Mouse (Mus musculus) forebrain, embryonic 13.5 days (tissue): ENCODE results near the gene Gm28230. TPM values are rescaled to one million over a fixed set of nuclear protein-coding genes. Genes with fewer than 3 reads are reported as not detected.

Experiments
- ATAC-seq: fragments of 200-750 bp; cut with Nextera tagmentation; 2 replicates; pipeline ENCODE4 v1.8.0; 2017
- H3K27ac ChIP-seq: fragments of 300-500 bp; sonication (generic); 2 replicates; pipeline ENCODE4 v1.5.1; 2015; ENCODE audit warnings: inconsistent platforms, mild to moderate bottlenecking, moderate library complexity
- H3K27me3 ChIP-seq: fragments of 300-500 bp; sonication (generic); 2 replicates; pipeline ENCODE4 v1.6.1; 2015; ENCODE audit warnings: mild to moderate bottlenecking, inconsistent platforms
- H3K36me3 ChIP-seq: fragments of 300-500 bp; sonication (generic); 2 replicates; pipeline ENCODE4 v1.6.1; 2015; ENCODE audit warnings: mild to moderate bottlenecking, inconsistent platforms; ENCODE audit not compliant: poor library complexity, severe bottlenecking
- H3K4me1 ChIP-seq: fragments of 300-500 bp; sonication (generic); 2 replicates; pipeline ENCODE4 v1.6.1; 2015; ENCODE audit warnings: inconsistent platforms
- H3K4me2 ChIP-seq: fragments of 300-500 bp; sonication (generic); 2 replicates; pipeline ENCODE4 v1.6.1; 2015; ENCODE audit warnings: inconsistent platforms, mild to moderate bottlenecking, moderate library complexity
- H3K4me3 ChIP-seq: fragments of 300-500 bp; sonication (generic); 2 replicates; pipeline ENCODE4 v1.5.1; 2015; ENCODE audit warnings: mild to moderate bottlenecking, inconsistent platforms
- H3K9ac ChIP-seq: fragments of 300-500 bp; sonication (generic); 2 replicates; pipeline ENCODE4 v1.6.1; 2015; ENCODE audit warnings: mild to moderate bottlenecking, inconsistent platforms
- H3K9me3 ChIP-seq: fragments of 300-500 bp; sonication (generic); replicated peaks from 2 replicates; pipeline ENCODE4 v1.6.1; 2016; ENCODE audit warnings: inconsistent platforms
- WGBS: fragments of 180-500 bp; shearing (Covaris S2); methylation state at CpG from one replicate; pipeline ENCODE4 v1.1.7; 2015; 5-methylcytosine and 5-hydroxymethylcytosine counted together
- polyA plus RNA-seq: library from polyadenylated mRNA; unstranded; fragments of >200 nt; fragmentation: Nextera tagmentation; extraction: Ambion mirVana; gene quantifications from 2 replicates; pipeline ENCODE4 v1.2.1, GENCODE M21; 2015

The Gm28230 gene
- polyA plus RNA-seq, 1 experiment from 2014 or later = not detected

- Histone ChIP-seq H3K27me3 (peaks cover 99% of the 10 kb centered on the region), H3K9ac (no peak overlapping the region), H3K36me3 (no peaks in the 10 kb centered on the region), H3K4me2 (no peak overlapping the region), H3K4me3 (no peak overlapping the region), H3K9me3 (no peaks in the 10 kb centered on the region), H3K4me1 (no peaks in the 10 kb centered on the region), H3K27ac (no peak overlapping the region)
- WGBS = 36% methylated on average over 2 of the region's 3 CpGs
- ATAC-seq = no peak
Measured at GRCm38 (mm10) chr2:74741252-74741978, 14.9 kb downstream of the Gm28230 start.

GRCm38 (mm10) chr2:74741979-74742277 lies 15.4 kb downstream of the Gm28230 start:
- Histone ChIP-seq H3K36me3 (no peaks in the 10 kb centered on the region), H3K27me3 (peaks cover 99% of the 10 kb centered on the region), H3K9ac (no peak overlapping the region), H3K27ac (no peak overlapping the region), H3K4me1 (no peaks in the 10 kb centered on the region), H3K4me3 (no peak overlapping the region), H3K4me2 (no peak overlapping the region), H3K9me3 (no peaks in the 10 kb centered on the region)
- ATAC-seq = no peak

- no peak overlapping the region for H3K4me2 ChIP-seq
- H3K27me3 ChIP-seq = peaks cover 99% of the 10 kb centered on the region
- no peak overlapping the region for H3K9ac ChIP-seq
- H3K4me3 ChIP-seq = no peak overlapping the region
- 3% methylated on average over 6 of the region's 6 CpGs for WGBS
- H3K4me1 ChIP-seq = peaks cover 11% of the 10 kb centered on the region
- no peaks in the 10 kb centered on the region for H3K36me3 ChIP-seq
- H3K27ac ChIP-seq = no peak overlapping the region
- no peaks in the 10 kb centered on the region for H3K9me3 ChIP-seq
- ATAC-seq = no peak
Measured at GRCm38 (mm10) chr2:74745540-74746297, 19.2 kb downstream of the Gm28230 start.

- Histone ChIP-seq H3K27me3 (peaks cover 100% of the 10 kb centered on the region), H3K9me3 (no peaks in the 10 kb centered on the region), H3K9ac (no peak overlapping the region), H3K4me1 (peaks cover 11% of the 10 kb centered on the region), H3K4me2 (no peak overlapping the region), H3K27ac (no peak overlapping the region), H3K4me3 (no peak overlapping the region), H3K36me3 (no peaks in the 10 kb centered on the region)
- no peak for ATAC-seq
- under 1% methylated on average over 58 of the region's 58 CpGs for WGBS
Measured at GRCm38 (mm10) chr2:74746298-74746921, 19.9 kb downstream of the Gm28230 start.

GRCm38 (mm10) chr2:74747006-74747405 lies 20.5 kb downstream of the Gm28230 start:
- H3K4me3 ChIP-seq = no peak overlapping the region
- WGBS = under 1% methylated on average over 24 of the region's 24 CpGs
- H3K4me1 ChIP-seq = peaks cover 11% of the 10 kb centered on the region
- H3K27ac ChIP-seq = no peak overlapping the region
- H3K36me3 ChIP-seq = no peaks in the 10 kb centered on the region
- ATAC-seq = 0 out of 2 replicates have a peak, but pooled peaks have one; percentile 10
- peaks cover 100% of the 10 kb centered on the region for H3K27me3 ChIP-seq
- H3K9me3 ChIP-seq = no peaks in the 10 kb centered on the region
- H3K9ac ChIP-seq = no peak overlapping the region
- no peak overlapping the region for H3K4me2 ChIP-seq

- Histone ChIP-seq H3K9me3 (no peaks in the 10 kb centered on the region), H3K27ac (no peak overlapping the region), H3K4me1 (peaks cover 14% of the 10 kb centered on the region), H3K9ac (no peak overlapping the region), H3K36me3 (no peaks in the 10 kb centered on the region), H3K27me3 (peaks cover 100% of the 10 kb centered on the region), H3K4me3 (no peak overlapping the region), H3K4me2 (no peak overlapping the region)
- 3% methylated on average over 11 of the region's 11 CpGs for WGBS
- ATAC-seq = no peak
Measured at GRCm38 (mm10) chr2:74747661-74748141, 21.2 kb downstream of the Gm28230 start.

GRCm38 (mm10) chr2:74748436-74748995 lies 22.0 kb downstream of the Gm28230 start:
- H3K9me3 ChIP-seq = no peaks in the 10 kb centered on the region
- H3K9ac ChIP-seq = no peak overlapping the region
- H3K27ac ChIP-seq = no peak overlapping the region
- no peak overlapping the region for H3K4me2 ChIP-seq
- ATAC-seq = no peak
- H3K4me3 ChIP-seq = no peak overlapping the region
- H3K4me1 ChIP-seq = peaks cover 19% of the 10 kb centered on the region
- peaks cover 100% of the 10 kb centered on the region for H3K27me3 ChIP-seq
- WGBS = 3% methylated on average over 9 of the region's 9 CpGs
- H3K36me3 ChIP-seq = no peaks in the 10 kb centered on the region

- peaks cover 19% of the 10 kb centered on the region for H3K4me1 ChIP-seq
- H3K4me2 ChIP-seq = peak overlapping the region; percentile 53
- H3K4me3 ChIP-seq = peak overlapping the region; percentile 25
- H3K36me3 ChIP-seq = no peaks in the 10 kb centered on the region
- no peak overlapping the region for H3K27ac ChIP-seq
- no peaks in the 10 kb centered on the region for H3K9me3 ChIP-seq
- peaks cover 100% of the 10 kb centered on the region for H3K27me3 ChIP-seq
- WGBS = 0% methylated on average over 47 of the region's 47 CpGs
- no peak overlapping the region for H3K9ac ChIP-seq
- peak; percentile 36; the same call in 1 of the 2 replicates for ATAC-seq
Measured at GRCm38 (mm10) chr2:74749337-74750121, 23.0 kb downstream of the Gm28230 start.

GRCm38 (mm10) chr2:74750731-74751250 lies 24.3 kb downstream of the Gm28230 start:
- Histone ChIP-seq H3K4me2 (no peak overlapping the region), H3K27me3 (peaks cover 100% of the 10 kb centered on the region), H3K4me1 (peaks cover 19% of the 10 kb centered on the region), H3K9ac (no peak overlapping the region), H3K4me3 (no peak overlapping the region), H3K27ac (no peak overlapping the region), H3K36me3 (no peaks in the 10 kb centered on the region), H3K9me3 (no peaks in the 10 kb centered on the region)
- ATAC-seq = no peak
- WGBS = 10% methylated on average over 5 of the region's 5 CpGs

- H3K9ac ChIP-seq = no peak overlapping the region
- peaks cover 19% of the 10 kb centered on the region for H3K4me1 ChIP-seq
- H3K4me2 ChIP-seq = no peak overlapping the region
- WGBS = 38% methylated on average over 1 of the region's 1 CpGs
- no peak for ATAC-seq
- no peak overlapping the region for H3K27ac ChIP-seq
- no peak overlapping the region for H3K4me3 ChIP-seq
- no peaks in the 10 kb centered on the region for H3K9me3 ChIP-seq
- H3K27me3 ChIP-seq = peaks cover 100% of the 10 kb centered on the region
- H3K36me3 ChIP-seq = no peaks in the 10 kb centered on the region
Measured at GRCm38 (mm10) chr2:74751861-74752260, 25.3 kb downstream of the Gm28230 start.

- Histone ChIP-seq H3K27ac (no peak overlapping the region), H3K27me3 (peaks cover 100% of the 10 kb centered on the region), H3K9ac (no peak overlapping the region), H3K4me2 (peak overlapping the region; percentile 36), H3K9me3 (no peaks in the 10 kb centered on the region), H3K36me3 (no peaks in the 10 kb centered on the region), H3K4me3 (peak overlapping the region; percentile 19), H3K4me1 (peaks cover 19% of the 10 kb centered on the region)
- ATAC-seq = no peak
- WGBS = 1% methylated on average over 45 of the region's 45 CpGs
Measured at GRCm38 (mm10) chr2:74752431-74753174, 26.1 kb downstream of the Gm28230 start.
